Mouse (Mus musculus): ENCODE measurements around the gene Tshz2.

The Tshz2 gene

DNA sequence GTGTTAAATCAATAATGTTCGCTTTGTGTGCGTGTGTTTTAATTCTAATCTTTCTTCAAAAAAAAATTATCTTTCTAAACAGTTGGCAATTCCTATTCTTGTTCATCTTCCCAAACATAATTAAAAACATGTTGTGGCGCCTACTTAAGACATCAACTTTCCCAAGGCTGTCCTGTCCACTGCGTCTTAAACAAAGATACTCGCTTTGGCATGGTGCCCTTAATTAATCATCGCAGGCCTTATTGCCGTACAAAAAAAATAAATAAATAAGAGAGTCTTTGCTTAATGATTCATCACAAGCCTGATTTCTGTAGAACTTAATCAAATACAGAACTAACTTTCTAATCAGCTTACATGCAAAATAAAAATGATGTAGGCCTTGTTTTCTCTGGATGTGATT, 385.1 kb downstream of the Tshz2 start:
- no peak for DNase-seq

DNA sequence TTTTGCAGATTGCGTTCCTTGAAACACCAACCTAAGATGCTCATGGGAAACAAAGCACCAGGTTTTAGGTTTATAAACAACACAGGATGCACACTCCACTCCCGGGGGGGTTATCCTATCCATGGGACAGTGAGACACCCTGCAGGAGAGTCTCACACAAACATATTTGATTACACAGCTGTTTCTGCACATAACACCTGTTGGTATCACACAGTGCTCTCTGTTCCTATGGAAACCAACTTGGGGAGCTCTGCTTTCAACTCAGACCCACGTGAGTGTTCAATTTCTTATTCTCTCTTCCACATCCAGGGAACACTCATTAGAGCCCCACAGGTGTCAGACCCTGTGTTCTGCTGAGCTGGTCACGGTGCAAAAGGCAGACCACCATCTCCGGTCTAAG, 390.1 kb downstream of the Tshz2 start:
- DNase-seq = no peak

DNA sequence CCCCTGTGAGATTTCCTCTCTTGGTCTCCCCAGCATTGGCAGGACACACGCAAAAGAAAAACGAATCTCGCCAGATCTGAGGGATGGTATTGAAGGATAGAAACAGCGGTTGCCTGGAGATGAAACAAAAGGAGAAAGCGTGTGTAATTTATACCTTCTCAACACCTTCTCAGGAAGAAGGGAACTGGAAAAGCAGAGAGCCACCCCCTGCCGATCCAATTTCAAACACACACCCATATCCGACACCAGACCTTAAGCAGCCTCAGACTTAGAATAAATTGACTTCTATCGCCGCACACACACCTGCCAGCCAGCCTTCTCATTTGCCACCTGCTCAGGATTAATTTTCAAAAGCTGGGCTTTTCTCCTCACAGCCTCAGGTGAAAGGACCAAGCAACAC, 390.9 kb downstream of the Tshz2 start:
- DNase-seq = no peak

DNA sequence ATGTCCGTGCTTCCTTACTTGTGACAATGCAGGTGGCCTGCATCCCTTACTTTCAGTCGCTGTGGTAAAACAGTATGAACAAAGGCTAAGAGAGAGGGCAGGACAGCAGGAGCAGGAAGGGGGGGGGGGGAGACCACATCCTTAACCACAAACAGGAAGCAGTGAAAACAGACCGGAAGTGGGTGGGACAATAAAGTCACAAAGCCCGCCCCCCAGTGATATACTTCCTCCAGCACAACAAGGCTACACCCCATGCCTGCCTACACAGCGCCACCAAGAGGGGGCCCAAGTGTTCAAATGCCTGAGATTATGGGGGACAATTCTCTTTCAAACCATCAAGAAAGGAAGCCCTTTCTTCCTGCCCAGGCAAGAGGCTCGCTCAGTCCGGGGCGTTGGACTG, 392.1 kb downstream of the Tshz2 start:
- DNase-seq = no peak

DNA sequence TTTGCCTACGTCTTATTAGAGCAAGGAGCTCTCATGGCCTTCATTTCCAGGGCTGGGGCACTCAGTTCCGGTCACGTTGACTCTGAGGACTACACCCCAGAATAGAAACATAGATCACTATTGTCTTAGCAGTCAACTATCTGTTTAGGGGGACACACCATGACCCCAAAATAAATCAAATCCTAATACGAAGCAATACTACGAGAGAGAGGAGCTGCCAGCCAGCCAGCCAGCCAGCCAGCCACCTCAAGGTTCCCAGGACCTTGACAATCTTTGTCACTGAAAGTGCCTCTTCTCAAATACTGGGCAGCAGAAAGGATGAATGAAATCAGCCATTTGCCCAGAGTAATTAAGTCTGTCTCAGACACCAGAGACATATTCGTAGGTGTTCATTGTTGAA, 393.1 kb downstream of the Tshz2 start:
- no peak for DNase-seq

DNA sequence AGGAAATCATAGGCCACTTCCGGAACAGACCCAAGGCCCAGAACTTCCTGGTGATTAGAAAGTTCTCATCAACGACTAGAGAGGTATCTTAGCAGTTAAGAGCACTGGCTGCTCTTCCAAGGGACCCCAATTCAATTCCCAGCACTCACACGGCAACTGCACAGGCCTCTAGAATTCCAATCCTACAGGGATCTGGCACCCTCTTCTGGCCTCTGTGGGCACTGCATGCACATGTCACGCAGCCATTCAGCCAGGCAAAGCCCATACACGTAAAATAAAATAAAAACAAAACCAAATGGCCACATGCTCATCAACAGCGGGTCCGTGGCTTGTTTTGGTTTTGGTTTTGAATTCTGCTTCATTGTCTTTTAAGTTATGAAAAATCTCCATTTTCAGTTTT, 395.0 kb downstream of the Tshz2 start:
- DNase-seq = no peak

DNA sequence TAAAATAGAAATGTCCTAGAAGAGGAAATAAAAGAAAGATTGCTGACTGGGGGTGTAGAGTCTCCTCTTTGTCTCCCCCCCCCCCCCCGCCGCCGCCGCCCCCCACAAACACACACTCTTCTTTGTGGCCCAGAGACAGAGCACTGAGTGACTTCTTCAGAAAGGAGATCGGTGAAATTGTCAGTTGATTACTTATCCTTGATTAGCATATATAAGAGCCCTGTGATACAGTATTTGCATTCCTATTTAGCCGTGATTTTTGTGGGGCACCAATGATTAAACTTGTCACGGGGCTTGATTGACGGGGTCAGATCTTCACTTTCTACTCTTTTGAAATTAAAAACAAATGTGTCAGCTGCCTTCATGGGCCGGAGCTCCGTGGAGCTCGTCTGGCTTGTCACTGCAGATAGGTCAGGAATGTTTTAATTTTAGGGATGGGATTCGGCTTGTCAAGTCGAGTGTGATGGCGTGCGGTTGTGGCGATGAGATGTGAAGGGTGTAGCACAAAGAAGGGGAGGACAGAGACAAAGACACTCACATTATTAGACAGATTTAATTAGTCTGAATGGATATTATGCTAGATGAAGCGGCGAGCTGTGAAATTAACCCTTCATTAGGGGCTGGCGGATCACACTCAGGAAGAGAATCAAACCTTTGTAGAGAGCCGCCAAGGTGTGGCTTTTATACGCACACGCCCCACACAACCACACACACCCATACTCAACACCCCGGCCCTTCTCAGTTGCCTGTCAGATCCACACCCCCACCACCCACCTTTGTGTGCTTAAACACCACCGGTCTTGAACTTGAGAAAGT, 395.9 kb downstream of the Tshz2 start:
- no peak for DNase-seq

DNA sequence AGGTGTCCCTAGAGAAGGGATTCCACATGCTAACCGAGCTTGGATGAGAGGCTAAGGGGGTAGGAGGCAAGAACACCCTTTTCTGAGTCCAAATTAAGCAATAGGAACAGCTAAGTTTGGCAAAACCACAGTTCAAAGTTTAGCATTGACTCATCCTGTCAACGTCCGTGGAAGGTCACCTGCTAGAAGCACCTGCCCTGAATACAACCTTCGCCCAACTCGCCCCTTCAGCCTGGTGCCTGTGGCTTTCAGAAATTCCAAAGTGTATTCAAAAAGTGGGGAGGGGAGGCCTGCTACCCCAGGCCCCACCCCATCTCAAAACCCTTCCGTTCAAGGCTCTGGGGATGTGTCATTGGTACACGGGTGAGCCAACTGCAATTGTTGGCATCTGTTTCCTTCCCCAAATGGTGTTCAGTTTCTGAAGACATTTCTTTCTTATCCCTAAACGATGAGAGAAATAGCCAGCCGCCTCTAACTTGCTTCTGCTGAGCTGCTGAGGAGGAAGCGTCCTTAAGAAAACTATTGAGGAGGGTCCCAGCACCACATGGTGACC, 396.6 kb downstream of the Tshz2 start:
- DNase-seq = no peak

DNA sequence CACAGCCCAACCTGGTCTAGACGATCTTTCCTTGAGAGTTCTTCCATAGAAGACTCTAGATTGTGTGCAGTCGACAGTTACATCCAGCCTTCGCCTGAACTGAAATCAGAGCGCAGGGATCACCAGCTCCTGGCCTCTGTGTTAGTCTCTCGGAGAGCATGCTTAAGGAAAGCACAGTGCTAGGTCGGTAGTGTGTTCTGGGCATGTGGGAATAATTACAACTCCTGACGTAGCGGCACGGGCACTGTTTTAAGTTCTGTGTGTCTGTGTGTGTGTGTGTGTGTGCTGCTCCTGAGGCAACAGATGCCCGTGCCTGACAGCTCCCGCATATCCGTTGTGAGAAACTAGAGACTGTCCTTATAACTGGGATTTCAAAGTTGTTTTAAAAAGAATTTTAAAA, 398.4 kb downstream of the Tshz2 start:
- DNase-seq = no peak

DNA sequence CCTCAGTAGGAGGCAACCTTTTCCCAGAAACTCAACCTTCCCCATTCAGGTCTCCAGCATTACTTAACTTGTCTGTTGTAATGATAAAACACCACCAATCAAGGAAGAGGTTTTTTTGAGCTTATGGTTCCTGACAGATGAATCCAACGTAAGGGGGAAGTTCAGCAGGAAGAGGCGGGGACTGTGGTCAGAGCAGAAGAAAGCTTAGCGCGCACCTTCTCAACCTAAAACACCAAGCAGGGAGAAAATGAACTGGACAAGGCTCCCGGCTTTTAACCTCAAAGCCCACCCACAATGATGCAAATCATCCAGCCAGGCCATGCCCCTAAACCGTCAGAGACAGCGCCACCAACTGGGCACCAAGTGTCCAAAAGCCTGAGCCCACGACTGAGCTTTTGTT, 399.1 kb downstream of the Tshz2 start:
- DNase-seq = no peak

DNA sequence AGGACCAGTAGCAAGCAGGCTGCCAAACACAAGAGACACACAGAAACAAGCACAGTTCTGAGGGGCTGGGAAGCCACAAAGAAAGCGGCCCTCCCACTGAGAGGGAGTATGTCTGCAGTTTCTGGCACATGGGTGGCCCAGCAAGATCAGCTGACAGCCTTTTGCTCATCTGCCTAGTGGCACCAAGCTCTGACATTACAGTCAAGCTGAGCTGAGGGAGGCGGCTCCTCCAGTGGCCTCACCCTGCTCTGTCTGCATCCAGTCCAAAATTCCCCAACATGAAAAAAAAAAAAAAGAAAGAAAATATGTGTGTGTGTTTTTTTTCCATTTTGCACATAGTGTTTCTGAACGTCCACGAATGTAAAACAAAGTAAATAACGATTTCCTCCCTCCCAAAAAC, 400.4 kb downstream of the Tshz2 start:
- DNase-seq = no peak

DNA sequence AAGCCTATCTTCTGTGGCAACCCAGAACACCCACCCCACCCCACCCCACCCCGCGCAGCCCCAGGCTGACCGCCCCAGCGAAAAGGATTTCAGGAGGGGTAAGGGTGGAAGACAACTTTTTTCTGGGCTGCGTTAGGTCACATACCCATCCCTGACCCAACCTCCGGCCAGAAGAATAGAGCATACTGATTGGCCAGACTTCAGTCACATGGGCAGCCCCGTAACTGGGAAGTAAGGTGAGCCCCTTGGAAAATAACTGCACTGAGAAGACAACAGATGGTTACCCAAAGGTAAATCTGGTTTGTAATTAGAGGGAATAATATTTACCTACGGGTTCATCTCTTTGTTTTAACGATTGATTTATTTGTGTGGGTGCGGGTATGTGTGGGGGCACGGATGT, 402.0 kb downstream of the Tshz2 start:
- no peak for DNase-seq

DNA sequence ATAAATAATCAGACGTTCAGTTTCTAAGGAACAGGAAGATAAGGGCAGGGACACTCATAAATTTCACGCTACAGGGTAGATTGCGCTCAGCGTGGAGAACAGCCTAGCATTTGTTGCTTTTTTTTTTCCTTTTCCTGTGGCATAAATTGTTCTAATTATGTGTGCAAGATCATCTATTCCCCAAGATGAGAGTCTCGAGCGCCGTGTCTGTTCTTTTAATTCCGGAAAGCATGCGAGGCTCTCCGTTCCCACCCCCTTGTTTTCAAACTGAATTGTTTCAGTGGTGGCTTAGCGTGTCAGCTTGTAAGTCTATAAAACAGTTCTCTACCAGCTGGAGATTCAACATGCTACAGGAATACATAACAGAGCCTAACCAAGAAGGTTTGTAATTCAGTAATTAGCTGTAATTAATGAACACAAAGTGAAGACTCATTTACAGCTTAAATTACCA, 404.0 kb downstream of the Tshz2 start:
- no peak for DNase-seq

DNA sequence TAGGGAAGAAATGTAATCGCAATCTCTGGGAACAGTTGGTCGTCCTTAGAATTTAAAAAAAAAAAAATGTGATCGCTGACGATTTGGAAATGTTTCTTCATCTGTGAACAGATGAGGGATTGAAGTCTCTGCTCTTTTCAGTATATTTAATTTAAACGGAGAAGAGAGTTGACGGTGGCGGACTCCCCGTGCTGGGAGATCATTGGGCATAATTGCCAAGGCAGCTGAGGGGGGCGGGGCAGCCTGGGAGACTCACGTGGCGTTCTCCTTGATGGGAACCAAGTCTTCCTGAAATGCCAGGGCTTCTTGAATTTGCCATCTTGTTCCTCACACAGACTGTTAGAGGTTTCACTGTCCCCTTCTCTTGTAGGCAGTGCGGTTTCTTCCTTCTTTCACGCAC, 404.5 kb downstream of the Tshz2 start:
- no peak for DNase-seq

DNA sequence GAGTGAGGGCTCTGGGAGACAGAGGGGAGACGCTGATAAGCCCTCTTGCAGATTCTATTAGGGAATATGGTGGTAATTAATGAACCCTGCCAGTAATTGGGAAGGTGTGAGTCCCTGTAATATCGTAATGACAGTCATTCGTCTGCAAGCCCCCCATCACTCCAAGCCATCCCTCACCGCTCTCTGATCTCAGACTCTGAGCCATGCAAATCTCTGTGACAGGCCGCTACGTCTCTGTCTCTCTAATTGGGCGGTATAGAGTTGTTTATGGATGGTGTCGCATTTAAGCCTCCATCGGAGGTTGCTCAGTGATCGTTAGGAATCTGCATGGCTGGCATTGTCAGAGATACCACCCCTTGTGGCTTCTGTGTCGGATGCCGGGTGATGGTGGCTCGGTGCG, 407.0 kb downstream of the Tshz2 start:
- DNase-seq = no peak

DNA sequence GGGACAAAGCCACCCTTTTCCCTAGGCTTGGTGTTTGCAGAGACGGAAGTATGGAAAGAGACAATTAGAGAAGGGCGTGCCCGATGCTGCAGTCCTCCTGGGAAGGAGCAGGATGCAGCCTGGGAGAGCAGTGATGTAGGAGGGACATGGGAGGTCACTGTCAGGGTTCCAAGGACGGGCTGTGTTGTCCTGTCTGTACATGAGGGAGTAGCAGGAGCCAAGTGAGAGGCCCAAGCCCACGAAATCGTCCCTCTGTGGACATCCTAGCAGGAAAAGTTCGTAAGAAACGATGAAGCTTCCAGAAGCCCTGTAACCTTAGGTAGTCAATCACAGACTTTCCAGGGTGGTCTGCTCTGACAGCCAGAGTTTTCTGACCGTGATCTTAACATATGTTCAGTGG, 408.3 kb downstream of the Tshz2 start:
- no peak for DNase-seq

DNA sequence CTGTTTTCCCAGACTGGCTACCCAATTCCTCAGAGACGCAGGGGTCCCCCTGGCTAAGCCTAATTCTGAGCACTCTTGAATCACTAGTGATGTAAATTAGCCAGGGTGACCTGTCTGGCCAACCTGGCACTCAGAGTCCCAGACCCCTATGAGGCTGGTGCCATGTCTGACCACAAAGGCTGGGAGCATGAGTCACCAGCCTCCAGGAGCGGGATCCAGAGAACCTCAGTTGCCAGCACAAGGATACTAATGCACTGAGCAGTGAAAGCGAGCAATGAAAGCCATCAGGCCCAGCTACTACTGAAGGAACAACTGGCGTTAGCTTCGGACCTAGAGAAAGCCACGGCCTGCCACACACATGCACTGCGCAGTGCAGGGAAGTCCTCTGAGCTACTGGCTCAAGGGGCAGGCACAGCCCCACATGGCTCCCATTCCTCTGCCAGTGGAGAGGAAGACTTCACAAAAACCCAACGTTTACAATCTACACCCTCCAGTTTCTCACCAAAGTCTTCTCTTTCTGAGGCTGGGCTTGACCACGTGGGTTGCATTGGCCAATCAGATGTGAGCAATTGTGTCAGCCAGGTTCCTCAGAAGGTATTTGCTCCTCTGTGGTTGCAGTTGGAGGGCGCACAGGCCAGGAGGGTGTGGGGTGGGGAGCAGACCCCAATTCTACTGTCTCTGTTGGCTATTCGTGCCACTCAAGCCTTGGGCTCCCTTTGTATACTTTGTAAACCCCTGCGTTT, 409.8 kb downstream of the Tshz2 start:
- DNase-seq = no peak

DNA sequence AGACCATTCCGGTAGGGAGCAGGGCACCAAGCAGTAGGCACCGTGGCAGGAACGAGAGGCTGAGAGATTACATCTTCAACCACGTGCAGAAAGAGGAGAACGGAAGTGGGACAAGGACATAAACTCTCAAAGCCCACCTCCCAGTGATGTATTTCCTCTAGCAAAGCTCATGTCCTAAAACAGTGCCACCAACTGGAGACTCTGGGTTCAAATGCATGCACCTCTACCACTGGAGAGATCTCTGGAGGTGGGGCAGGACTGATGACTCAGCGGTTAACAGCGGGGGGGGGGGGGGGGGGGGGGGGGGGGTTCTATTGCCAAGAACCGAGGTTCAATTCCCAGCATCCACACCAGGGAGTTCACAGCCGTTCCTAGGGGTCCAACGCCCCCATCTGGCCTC, 410.5 kb downstream of the Tshz2 start:
- DNase-seq = no peak

DNA sequence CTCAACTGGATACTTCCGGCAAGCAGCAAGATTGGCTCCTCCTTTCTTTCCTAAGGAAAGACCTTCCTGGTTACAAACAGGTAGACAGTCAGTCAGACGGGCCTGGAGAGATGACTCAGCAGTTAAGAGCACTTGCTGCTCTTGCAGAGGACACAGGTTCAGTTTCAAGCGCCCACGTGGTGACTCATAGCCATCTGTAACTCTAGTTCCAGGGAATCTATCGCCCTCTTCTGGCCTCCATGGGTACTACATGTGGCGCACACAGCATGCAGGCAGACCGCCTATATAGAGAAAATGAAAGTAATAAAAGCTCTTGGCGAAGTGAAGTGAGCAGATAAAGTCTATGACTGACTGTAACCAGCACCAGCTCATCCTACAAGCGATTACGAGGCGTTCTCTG, 413.1 kb downstream of the Tshz2 start:
- no peak for DNase-seq

DNA sequence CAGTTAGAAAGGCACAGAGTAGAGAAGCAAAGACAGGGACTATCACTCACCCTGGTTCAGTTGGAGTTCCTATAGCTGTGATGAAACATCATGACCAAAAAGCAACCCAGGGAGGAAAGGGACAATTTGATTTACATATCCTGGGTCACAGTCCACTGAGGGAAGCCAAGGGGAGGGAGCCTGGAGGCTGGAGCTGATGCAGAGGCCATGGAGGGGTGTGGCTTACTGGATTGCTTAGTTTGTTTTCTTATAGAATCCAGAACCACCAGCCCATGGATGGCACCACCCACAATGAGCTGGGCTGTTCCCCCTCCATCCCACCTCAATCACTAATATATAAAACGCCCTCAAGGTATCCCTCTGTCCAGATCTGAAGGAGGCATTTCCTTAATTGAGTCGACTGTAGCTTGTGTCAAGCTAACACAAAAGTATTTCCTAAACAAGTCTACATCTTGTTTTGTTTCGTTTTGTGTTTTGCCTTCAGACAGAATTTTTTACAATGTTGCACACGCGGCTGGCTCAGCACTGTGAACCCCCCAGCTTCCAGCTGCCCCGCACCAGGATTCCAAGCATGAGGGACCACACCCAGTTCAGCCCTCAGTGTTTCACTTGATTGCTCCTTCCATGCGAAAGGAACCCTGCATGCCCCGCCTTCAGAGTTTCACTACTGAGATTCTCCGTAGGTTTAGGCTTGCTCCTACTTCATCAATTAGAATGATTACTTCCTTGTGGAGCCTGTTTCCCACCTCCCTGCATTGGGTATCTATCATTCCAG, 413.7 kb downstream of the Tshz2 start:
- no peak for DNase-seq

DNA sequence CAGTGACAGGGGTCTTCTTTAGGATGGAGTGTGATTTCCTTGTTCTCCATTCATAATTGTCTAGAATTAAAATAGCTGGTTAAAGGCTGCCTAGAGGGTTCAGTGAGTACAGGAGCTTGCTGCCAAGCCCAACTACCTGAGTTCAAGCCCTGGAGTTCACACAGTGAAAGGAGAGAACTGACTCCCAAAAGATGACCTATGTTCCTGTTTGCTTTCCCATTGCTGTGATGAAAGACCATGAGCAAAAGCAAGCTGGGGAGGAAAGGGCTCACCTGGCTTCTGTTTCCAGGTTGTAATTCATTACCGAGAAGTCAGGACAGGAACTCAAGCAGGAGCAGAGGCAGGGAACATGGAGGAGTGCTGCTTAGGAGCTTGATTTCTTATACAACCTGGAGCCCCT, 416.0 kb downstream of the Tshz2 start:
- DNase-seq = no peak

DNA sequence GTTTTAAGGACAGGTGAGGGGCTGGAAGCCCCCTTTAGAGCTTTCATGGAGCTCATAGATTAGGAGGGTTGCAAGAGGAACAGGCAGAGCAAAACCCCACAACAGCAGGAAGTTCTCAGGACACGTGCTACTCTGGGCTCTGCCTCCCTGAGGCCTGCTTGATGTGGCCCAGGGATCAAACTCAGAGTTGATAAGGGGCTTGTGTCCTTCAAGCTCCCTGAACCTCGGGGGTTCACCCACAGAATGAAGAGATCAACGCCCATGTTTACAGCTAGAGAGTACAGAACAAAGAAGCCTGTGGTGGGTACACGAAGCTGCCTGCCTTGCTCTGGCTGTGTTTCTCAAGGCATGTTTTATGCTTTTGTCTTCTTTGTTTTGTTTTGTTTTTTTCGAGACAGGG, 417.8 kb downstream of the Tshz2 start:
- no peak for DNase-seq

DNA sequence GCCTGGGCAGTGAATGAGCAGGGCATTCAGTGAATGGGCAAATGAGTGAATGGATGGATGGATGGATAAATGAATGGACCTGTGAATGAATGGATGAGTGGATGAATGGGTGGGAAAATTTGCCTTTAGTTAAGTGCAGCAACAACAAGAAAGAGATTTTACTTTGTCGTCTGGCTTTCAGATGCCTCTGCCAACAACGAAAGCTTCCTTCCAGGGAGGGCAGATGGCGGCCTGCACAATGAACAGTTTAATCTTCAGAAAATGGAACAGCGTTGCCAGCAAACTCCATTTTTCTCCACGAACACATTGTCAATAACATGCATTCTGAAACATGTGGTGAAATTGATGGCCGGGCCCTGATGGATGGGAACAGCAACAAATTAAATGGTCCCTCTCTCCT, 418.6 kb downstream of the Tshz2 start:
- DNase-seq = no peak

DNA sequence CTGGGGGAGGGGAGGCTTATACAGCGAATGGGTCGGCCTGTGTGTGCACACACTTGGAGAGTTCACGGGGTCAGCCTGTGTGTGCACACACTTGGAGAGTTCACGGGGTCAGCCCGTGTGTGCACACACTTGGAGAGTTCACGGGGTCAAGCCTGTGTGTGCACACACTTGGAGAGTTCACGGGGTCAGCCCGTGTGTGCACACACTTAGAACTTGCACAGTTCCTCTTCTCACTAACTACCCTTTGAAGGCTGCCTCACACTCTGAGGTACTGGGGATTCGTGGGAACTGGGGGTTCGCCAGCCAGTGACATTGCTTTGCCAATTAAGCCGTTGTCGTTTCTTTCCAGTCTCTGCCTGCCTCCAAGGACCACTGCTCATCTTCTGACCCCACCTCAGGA, 422.1 kb downstream of the Tshz2 start:
- DNase-seq = no peak
